Mouse (Mus musculus): Measurements from ENCODE around the gene Fam193b. TPM values are rescaled to one million over a fixed set of nuclear protein-coding genes. Genes with fewer than 3 reads are reported as not detected.

Fam193b gene
- polyA plus RNA-seq, 1 experiment from 2014 or later: 48.3 TPM

- no peaks in the 10 kb centered on the region for H3K9me3 ChIP-seq (replicated peaks; ENCODE audit: control insufficient read depth, low read length, poor library complexity, severe bottlenecking)
- no peak overlapping the region for H3K9ac ChIP-seq (ENCODE audit: low read depth, low read length)
- H3K27ac ChIP-seq (ENCODE audit: low read length): no peak overlapping the region
- WGBS: 88% methylated on average over 8 of the region's 8 CpGs
- no peak overlapping the region for H3K4me3 ChIP-seq (ENCODE audit: low read depth, low read length)
- no peak for ATAC-seq
- no peak overlapping the region for H3K4me2 ChIP-seq (ENCODE audit: low read length)
- H3K4me1 ChIP-seq (ENCODE audit: control insufficient read depth, insufficient read depth, low read length): no peaks in the 10 kb centered on the region
- peaks cover 29% of the 10 kb centered on the region for H3K36me3 ChIP-seq (ENCODE audit: control insufficient read depth, insufficient read depth, low read length)
- no peaks in the 10 kb centered on the region for H3K27me3 ChIP-seq (ENCODE audit: control insufficient read depth, insufficient read depth, low read depth, low read length)
Observed at GRCm38 (mm10) chr13:55502405-55502804, 68.5 kb downstream of the Fam193b start.

GRCm38 (mm10) chr13:55500575-55500974 lies 70.3 kb downstream of the Fam193b start:
- H3K4me1 ChIP-seq (ENCODE audit: control insufficient read depth, insufficient read depth, low read length): peaks cover 11% of the 10 kb centered on the region
- H3K4me2 ChIP-seq (ENCODE audit: low read length): no peak overlapping the region
- no peak overlapping the region for H3K9ac ChIP-seq (ENCODE audit: low read depth, low read length)
- no peak overlapping the region for H3K27ac ChIP-seq (ENCODE audit: low read length)
- no peak for ATAC-seq
- no peaks in the 10 kb centered on the region for H3K27me3 ChIP-seq (ENCODE audit: control insufficient read depth, insufficient read depth, low read depth, low read length)
- no peaks in the 10 kb centered on the region for H3K9me3 ChIP-seq (replicated peaks; ENCODE audit: control insufficient read depth, low read length, poor library complexity, severe bottlenecking)
- H3K4me3 ChIP-seq (ENCODE audit: low read depth, low read length): no peak overlapping the region
- peaks cover 18% of the 10 kb centered on the region for H3K36me3 ChIP-seq (ENCODE audit: control insufficient read depth, insufficient read depth, low read length)
- WGBS: 84% methylated on average over 10 of the region's 10 CpGs

- Histone ChIP-seq H3K4me3 (ENCODE audit: low read depth, low read length) (no peak overlapping the region), H3K9ac (ENCODE audit: low read depth, low read length) (no peak overlapping the region), H3K9me3 (replicated peaks; ENCODE audit: control insufficient read depth, low read length, poor library complexity, severe bottlenecking) (no peaks in the 10 kb centered on the region), H3K36me3 (ENCODE audit: control insufficient read depth, insufficient read depth, low read length) (peaks cover 13% of the 10 kb centered on the region), H3K4me1 (ENCODE audit: control insufficient read depth, insufficient read depth, low read length) (peaks cover 22% of the 10 kb centered on the region), H3K4me2 (ENCODE audit: low read length) (no peak overlapping the region), H3K27me3 (ENCODE audit: control insufficient read depth, insufficient read depth, low read depth, low read length) (no peaks in the 10 kb centered on the region), H3K27ac (ENCODE audit: low read length) (no peak overlapping the region)
- WGBS: 52% methylated on average over 11 of the region's 11 CpGs
- no peak for ATAC-seq
Observed at GRCm38 (mm10) chr13:55498906-55499305, 72.0 kb downstream of the Fam193b start.

GRCm38 (mm10) chr13:55496661-55497060 lies 74.3 kb downstream of the Fam193b start:
- Histone ChIP-seq H3K27ac (ENCODE audit: low read length) (no peak overlapping the region; the same call in 1 of the 2 replicates), H3K4me3 (ENCODE audit: low read depth, low read length) (no peak overlapping the region), H3K27me3 (ENCODE audit: control insufficient read depth, insufficient read depth, low read depth, low read length) (no peaks in the 10 kb centered on the region), H3K36me3 (ENCODE audit: control insufficient read depth, insufficient read depth, low read length) (0 out of 2 replicates have a peak, but pooled peaks cover 3% of the 10 kb centered on the region), H3K4me2 (ENCODE audit: low read length) (no peak overlapping the region), H3K9me3 (replicated peaks; ENCODE audit: control insufficient read depth, low read length, poor library complexity, severe bottlenecking) (no peaks in the 10 kb centered on the region), H3K4me1 (ENCODE audit: control insufficient read depth, insufficient read depth, low read length) (peaks cover 22% of the 10 kb centered on the region), H3K9ac (ENCODE audit: low read depth, low read length) (no peak overlapping the region)
- 90% methylated on average over 6 of the region's 6 CpGs for WGBS
- ATAC-seq: no peak

DNA sequence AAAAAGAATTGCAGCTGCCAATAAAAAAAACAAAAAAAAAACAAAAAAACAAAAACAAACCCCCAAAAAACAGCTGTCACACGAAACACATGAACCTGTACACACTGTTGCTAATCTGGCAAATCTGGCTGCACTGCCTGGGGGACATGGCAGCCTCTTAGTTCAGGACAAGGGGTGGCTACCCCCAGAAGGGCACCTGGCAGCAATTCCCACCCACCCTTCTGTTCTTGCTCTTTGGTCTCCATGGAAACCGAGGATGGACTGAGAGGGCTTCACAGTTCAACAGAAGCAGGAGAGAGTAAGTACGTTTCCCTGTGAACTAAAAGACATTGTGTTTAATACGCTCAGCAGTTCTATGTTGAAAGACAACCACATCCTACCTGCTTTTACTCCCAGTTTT lies 75.2 kb downstream of the Fam193b start:
- H3K36me3 ChIP-seq (ENCODE audit: control insufficient read depth, insufficient read depth, low read length): 0 out of 2 replicates have a peak, but pooled peaks cover 3% of the 10 kb centered on the region
- H3K27ac ChIP-seq (ENCODE audit: low read length): peak overlapping the region; percentile 39; the same call in 1 of the 2 replicates
- no peak overlapping the region for H3K9ac ChIP-seq (ENCODE audit: low read depth, low read length)
- 14% methylated on average over 4 of the region's 4 CpGs for WGBS
- no peak for ATAC-seq
- no peak overlapping the region for H3K4me3 ChIP-seq (ENCODE audit: low read depth, low read length)
- H3K4me1 ChIP-seq (ENCODE audit: control insufficient read depth, insufficient read depth, low read length): peaks cover 22% of the 10 kb centered on the region
- H3K4me2 ChIP-seq (ENCODE audit: low read length): no peak overlapping the region
- H3K27me3 ChIP-seq (ENCODE audit: control insufficient read depth, insufficient read depth, low read depth, low read length): no peaks in the 10 kb centered on the region
- no peaks in the 10 kb centered on the region for H3K9me3 ChIP-seq (replicated peaks; ENCODE audit: control insufficient read depth, low read length, poor library complexity, severe bottlenecking)

DNA sequence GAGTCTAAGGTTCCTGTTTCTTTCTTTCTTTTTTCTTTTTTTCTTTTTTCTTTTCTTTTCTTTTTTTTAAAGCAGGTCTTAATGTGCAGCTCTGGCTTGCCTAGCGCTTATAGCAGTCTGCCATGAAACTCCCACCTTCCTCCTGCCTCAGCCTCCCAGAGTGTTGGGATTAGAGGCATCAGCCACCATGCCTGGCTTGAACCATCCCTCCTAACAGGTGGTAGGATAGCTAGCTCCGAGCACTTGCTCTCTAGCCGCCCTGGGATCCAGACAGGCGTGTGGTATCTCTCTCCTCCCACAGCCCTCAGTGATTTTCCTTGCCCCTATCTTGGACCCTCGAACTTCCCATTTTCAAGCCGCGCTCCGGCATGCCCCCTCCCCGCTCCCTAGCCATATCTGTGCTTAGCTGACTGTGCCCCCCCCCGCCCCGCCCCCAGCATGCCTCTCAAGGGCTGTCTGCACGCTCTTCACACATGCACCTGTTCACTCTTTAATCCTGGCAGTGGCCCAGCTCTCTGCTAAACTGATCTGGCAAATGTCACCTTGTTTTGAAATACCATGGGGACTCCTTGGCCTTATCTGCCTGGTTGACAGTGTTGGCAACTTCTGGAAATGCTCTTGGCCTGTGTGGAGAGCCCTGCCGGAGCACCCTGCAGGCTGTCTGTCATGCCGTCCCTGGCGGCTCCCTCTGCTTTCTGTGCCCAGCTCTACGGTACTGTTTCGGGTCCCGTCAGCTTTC lies 75.9 kb downstream of the Fam193b start:
- Histone ChIP-seq H3K27me3 (ENCODE audit: control insufficient read depth, insufficient read depth, low read depth, low read length) (no peaks in the 10 kb centered on the region), H3K4me1 (ENCODE audit: control insufficient read depth, insufficient read depth, low read length) (peaks cover 22% of the 10 kb centered on the region), H3K9ac (ENCODE audit: low read depth, low read length) (no peak overlapping the region), H3K27ac (ENCODE audit: low read length) (peak overlapping the region; percentile 35; the same call in 1 of the 2 replicates), H3K4me3 (ENCODE audit: low read depth, low read length) (no peak overlapping the region), H3K4me2 (ENCODE audit: low read length) (no peak overlapping the region), H3K36me3 (ENCODE audit: control insufficient read depth, insufficient read depth, low read length) (0 out of 2 replicates have a peak, but pooled peaks cover 3% of the 10 kb centered on the region), H3K9me3 (replicated peaks; ENCODE audit: control insufficient read depth, low read length, poor library complexity, severe bottlenecking) (no peaks in the 10 kb centered on the region)
- WGBS: 10% methylated on average over 18 of the region's 18 CpGs
- 0 out of 2 replicates have a peak, but pooled peaks have one; percentile 21 for ATAC-seq

DNA sequence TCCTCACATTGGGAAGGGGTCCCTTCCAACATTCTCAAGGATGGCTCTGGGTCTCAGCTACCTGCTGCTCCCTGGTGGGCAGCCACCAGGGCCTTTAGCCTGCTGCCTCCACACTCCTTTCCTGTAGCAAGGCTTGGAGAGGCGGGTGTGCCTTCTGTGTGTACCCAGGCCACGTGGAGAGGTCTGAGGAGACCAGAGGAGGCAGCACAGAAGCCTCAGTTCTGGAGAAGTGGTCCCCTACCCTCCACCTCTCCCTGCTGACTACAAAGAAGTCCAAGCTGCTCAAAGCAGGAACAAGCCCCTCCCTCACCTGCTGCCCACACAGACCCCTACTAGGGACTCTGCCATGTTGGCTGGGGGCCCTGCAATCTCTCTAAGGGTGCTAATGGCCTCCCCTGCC lies 76.7 kb downstream of the Fam193b start:
- Histone ChIP-seq H3K4me1 (ENCODE audit: control insufficient read depth, insufficient read depth, low read length) (peaks cover 22% of the 10 kb centered on the region), H3K36me3 (ENCODE audit: control insufficient read depth, insufficient read depth, low read length) (no peaks in the 10 kb centered on the region), H3K9ac (ENCODE audit: low read depth, low read length) (no peak overlapping the region), H3K27ac (ENCODE audit: low read length) (no peak overlapping the region), H3K9me3 (replicated peaks; ENCODE audit: control insufficient read depth, low read length, poor library complexity, severe bottlenecking) (no peaks in the 10 kb centered on the region), H3K4me3 (ENCODE audit: low read depth, low read length) (no peak overlapping the region), H3K4me2 (ENCODE audit: low read length) (no peak overlapping the region), H3K27me3 (ENCODE audit: control insufficient read depth, insufficient read depth, low read depth, low read length) (no peaks in the 10 kb centered on the region)
- 21% methylated on average over 2 of the region's 2 CpGs for WGBS
- ATAC-seq: no peak

Small RNA genes lying within 50 kb of the gene (microRNA-seq; reads per million reads assigned to microRNA genes)
- gene Mir6945: 3.1 reads per million, percentile 14 among the genes with 10 or more reads in this experiment

Other genes with a start within 250 kb of the Fam193b start
- 91.0 and 92.2 TPM in 2 replicates for gene Rab24, start 249.2 kb downstream of the Fam193b start, polyA plus RNA-seq (2015; fragmentation: Nextera tagmentation; extraction: Ambion mirVana)
- 6.9 and 7.9 TPM in 2 replicates for gene Mxd3, start 241.3 kb downstream of the Fam193b start, polyA plus RNA-seq (2015; fragmentation: Nextera tagmentation; extraction: Ambion mirVana)
- 43.4 and 50.3 TPM in 2 replicates for gene Lman2, start 208.3 kb downstream of the Fam193b start, polyA plus RNA-seq (2015; fragmentation: Nextera tagmentation; extraction: Ambion mirVana)
- 0.34 and 0.62 TPM in 2 replicates for gene Rgs14, start 201.4 kb downstream of the Fam193b start, polyA plus RNA-seq (2015; fragmentation: Nextera tagmentation; extraction: Ambion mirVana)
- gene Slc34a1, start 172.9 kb downstream of the Fam193b start, polyA plus RNA-seq (2015; fragmentation: Nextera tagmentation; extraction: Ambion mirVana): not detected in 2 replicates
- 0.57 and 0.98 TPM in 2 replicates for gene Pfn3, start 155.9 kb downstream of the Fam193b start, polyA plus RNA-seq (2015; fragmentation: Nextera tagmentation; extraction: Ambion mirVana)
- 0.31 TPM in 1 of 2 replicates, not detected in the other for gene F12, start 144.3 kb downstream of the Fam193b start, polyA plus RNA-seq (2015; fragmentation: Nextera tagmentation; extraction: Ambion mirVana)
- gene Grk6, start 126.0 kb downstream of the Fam193b start, polyA plus RNA-seq (2015; fragmentation: Nextera tagmentation; extraction: Ambion mirVana): 28.3 and 31.8 TPM in 2 replicates
- 5.0 and 5.6 TPM in 2 replicates for gene Prr7, start 106.9 kb downstream of the Fam193b start, polyA plus RNA-seq (2015; fragmentation: Nextera tagmentation; extraction: Ambion mirVana)
- gene Dbn1, start 83.0 kb downstream of the Fam193b start, polyA plus RNA-seq (2015; fragmentation: Nextera tagmentation; extraction: Ambion mirVana): 617 and 675 TPM in 2 replicates
- 156 and 158 TPM in 2 replicates for gene Pdlim7, start 57.4 kb downstream of the Fam193b start, polyA plus RNA-seq (2015; fragmentation: Nextera tagmentation; extraction: Ambion mirVana)
- 5.1 and 5.6 TPM in 2 replicates for gene Dok3, start 41.8 kb downstream of the Fam193b start, polyA plus RNA-seq (2015; fragmentation: Nextera tagmentation; extraction: Ambion mirVana)
- 57.0 and 58.1 TPM in 2 replicates for gene Ddx41, start 34.5 kb downstream of the Fam193b start, polyA plus RNA-seq (2015; fragmentation: Nextera tagmentation; extraction: Ambion mirVana)
- 109 and 117 TPM in 2 replicates for gene Tmed9, start 2.6 kb upstream of the Fam193b start, polyA plus RNA-seq (2015; fragmentation: Nextera tagmentation; extraction: Ambion mirVana)
- gene B4galt7, start 28.8 kb upstream of the Fam193b start, polyA plus RNA-seq (2015; fragmentation: Nextera tagmentation; extraction: Ambion mirVana): 42.7 and 46.1 TPM in 2 replicates
- 102 and 112 TPM in 2 replicates for gene Caml, start 51.9 kb upstream of the Fam193b start, polyA plus RNA-seq (2015; fragmentation: Nextera tagmentation; extraction: Ambion mirVana)
- 25.7 and 28.3 TPM in 2 replicates for gene Ddx46, start 63.9 kb upstream of the Fam193b start, polyA plus RNA-seq (2015; fragmentation: Nextera tagmentation; extraction: Ambion mirVana)
- gene B230219D22Rik, start 122.0 kb upstream of the Fam193b start, polyA plus RNA-seq (2015; fragmentation: Nextera tagmentation; extraction: Ambion mirVana): 82.3 and 84.5 TPM in 2 replicates
- 143 and 149 TPM in 2 replicates for gene Txndc15, start 143.5 kb upstream of the Fam193b start, polyA plus RNA-seq (2015; fragmentation: Nextera tagmentation; extraction: Ambion mirVana)
- gene Pcbd2, start 156.2 kb upstream of the Fam193b start, polyA plus RNA-seq (2015; fragmentation: Nextera tagmentation; extraction: Ambion mirVana): 17.5 and 20.0 TPM in 2 replicates
- gene Catsper3, start 213.4 kb upstream of the Fam193b start, polyA plus RNA-seq (2015; fragmentation: Nextera tagmentation; extraction: Ambion mirVana): 0.19 TPM in 1 of 2 replicates, not detected in the other